Mouse (Mus musculus) embryonic fibroblast, embryonic 13.5 days (primary cell): Measurements from ENCODE around the gene St8sia1.

Source experiments
- CTCF ChIP-seq: IDR thresholded peaks from 2 replicates; pipeline ENCODE4 v1.5.1; 2011; ENCODE audit warnings: mild to moderate bottlenecking, control low read depth, low read length, moderate library complexity, borderline replicate concordance; ENCODE audit not compliant: insufficient read depth
- POLR2A ChIP-seq: IDR thresholded peaks from 2 replicates; pipeline ENCODE4 v1.6.1; 2011; ENCODE audit warnings: low read depth, mild to moderate bottlenecking, control low read depth, low read length, moderate library complexity

GRCm38 (mm10) chr6:142847914-142848674 is 116.2 kb downstream of the St8sia1 start:
- TF ChIP-seq POLR2A: no peak
- TF ChIP-seq CTCF: no peak
